Mouse (Mus musculus) megakaryocyte, embryonic 14.5 days (primary cell): ENCODE results near the gene Ccnb3.

Experiments
- FLI1 ChIP-seq: IDR thresholded peaks from 2 replicates; pipeline ENCODE4 v1.6.1; 2012; ENCODE audit warnings: low read length, inconsistent platforms, mixed read lengths
- GATA1 ChIP-seq: IDR thresholded peaks from 3 replicates; pipeline ENCODE4 v1.6.1; 2012; ENCODE audit warnings: mixed read lengths, low read length, inconsistent platforms, borderline replicate concordance

GRCm38 (mm10) chrX:7057634-7058033, 16.2 kb upstream of the Ccnb3 start:
- no peak for TF ChIP-seq GATA1
- no peak for TF ChIP-seq FLI1
